Comparison of ENCODE assay signal across 9 mouse cellular contexts in genomic region chr6:72740596-72741421, GRCm38 (mm10). TPM values are rescaled to one million over a fixed set of nuclear protein-coding genes. Genes with fewer than 3 reads are reported as not detected.
A peak's percentile ranks its signal among the peaks of the same experiment; 100 is the strongest.
DNase-seq lines count a peak whose midpoint lies in the region; ATAC-seq lines count a peak whose summit lies in the region.
"Had no signal": no experiment of that assay in that cellular context is flagged by ENCODE, and none has a peak within 500 bp of the region (broad histone marks: within the 10 kb centered on the region; RNA-seq: fewer than 3 reads in every experiment).

No protein-coding gene starts in this region.

- H3K4me3 ChIP-seq in embryonic facial prominence, embryonic 11.5 days (ENCODE audit: low read depth, low read length) = no peak overlapping the region
- H3K4me3 ChIP-seq in embryonic facial prominence, embryonic 10.5 days = no peak overlapping the region
- H3K4me3 ChIP-seq in heart, embryonic 10.5 days = peak overlapping the region; percentile 27; the same call in 1 of the 2 replicates
- H3K4me3 ChIP-seq in kidney, embryonic 14.5 days (ENCODE audit: low read length) = no peak overlapping the region
- no peak overlapping the region for H3K4me3 ChIP-seq in midbrain, embryonic 14.5 days (replicated peaks; ENCODE audit: low read depth, low read length)

- H3K9ac ChIP-seq in embryonic facial prominence, embryonic 11.5 days (replicated peaks; ENCODE audit: low read length) = no peak overlapping the region
- H3K9ac ChIP-seq in kidney, embryonic 14.5 days (ENCODE audit: low read depth, low read length) = no peak overlapping the region
- no peak overlapping the region for H3K9ac ChIP-seq in midbrain, embryonic 14.5 days (replicated peaks; ENCODE audit: low read length)

- no peaks in the 10 kb centered on the region for H3K27me3 ChIP-seq in embryonic facial prominence, embryonic 11.5 days (ENCODE audit: control insufficient read depth, insufficient read depth, low read length)
- no peaks in the 10 kb centered on the region for H3K27me3 ChIP-seq in embryonic facial prominence, embryonic 10.5 days (replicated peaks; ENCODE audit: low read depth, poor library complexity, severe bottlenecking)
- no peaks in the 10 kb centered on the region for H3K27me3 ChIP-seq in heart, embryonic 10.5 days (ENCODE audit: insufficient read depth, poor library complexity, severe bottlenecking)
- H3K27me3 ChIP-seq in kidney, embryonic 14.5 days (ENCODE audit: control insufficient read depth, insufficient read depth, low read length) = no peaks in the 10 kb centered on the region
- no peaks in the 10 kb centered on the region for H3K27me3 ChIP-seq in midbrain, embryonic 14.5 days (ENCODE audit: control insufficient read depth, insufficient read depth, low read length)
- H3K27me3 ChIP-seq: CH12.LX had no signal

- no peaks in the 10 kb centered on the region for H3K9me3 ChIP-seq in embryonic facial prominence, embryonic 11.5 days (replicated peaks; ENCODE audit: control insufficient read depth, low read length)
- H3K9me3 ChIP-seq in embryonic facial prominence, embryonic 10.5 days = no peaks in the 10 kb centered on the region
- no peaks in the 10 kb centered on the region for H3K9me3 ChIP-seq in heart, embryonic 10.5 days
- no peaks in the 10 kb centered on the region for H3K9me3 ChIP-seq in kidney, embryonic 14.5 days (ENCODE audit: control insufficient read depth, low read length)
- H3K9me3 ChIP-seq in midbrain, embryonic 14.5 days (ENCODE audit: control insufficient read depth, low read length) = no peaks in the 10 kb centered on the region

- no peak overlapping the region for H3K27ac ChIP-seq in embryonic facial prominence, embryonic 11.5 days (replicated peaks; ENCODE audit: low read depth, low read length)
- H3K27ac ChIP-seq in embryonic facial prominence, embryonic 10.5 days (replicated peaks) = no peak overlapping the region; the same call in 1 of the 2 replicates
- H3K27ac ChIP-seq in heart, embryonic 10.5 days = peak overlapping the region; percentile 71
- H3K27ac ChIP-seq in kidney, embryonic 14.5 days (ENCODE audit: low read depth, low read length) = peak overlapping the region; percentile 47; the same call in 1 of the 2 replicates
- peak overlapping the region; percentile 45; the same call in 1 of the 2 replicates for H3K27ac ChIP-seq in midbrain, embryonic 14.5 days (replicated peaks; ENCODE audit: low read depth, low read length)

- peak; percentile 18; the same call in 1 of the 2 replicates for ATAC-seq in embryonic facial prominence, embryonic 11.5 days (replicated peaks; ENCODE audit: insufficient number of reproducible peaks, low FRiP score, low TSS enrichment, low read depth)
- peak; percentile 48 for ATAC-seq in kidney, embryonic 14.5 days (ENCODE audit: low FRiP score, low TSS enrichment)
- ATAC-seq in midbrain, embryonic 14.5 days (ENCODE audit: low FRiP score, low TSS enrichment) = peak; percentile 43; the same call in 1 of the 2 replicates

- no peak overlapping the region for H3K4me2 ChIP-seq in embryonic facial prominence, embryonic 11.5 days (ENCODE audit: low read depth, low read length)
- H3K4me2 ChIP-seq in kidney, embryonic 14.5 days (replicated peaks; ENCODE audit: low read depth, low read length) = peak overlapping the region; percentile 15; the same call in 1 of the 2 replicates
- peak overlapping the region; percentile 22; the same call in 1 of the 2 replicates for H3K4me2 ChIP-seq in midbrain, embryonic 14.5 days (ENCODE audit: low read length)

- no peaks in the 10 kb centered on the region; the same call in 1 of the 2 replicates for H3K4me1 ChIP-seq in embryonic facial prominence, embryonic 11.5 days (ENCODE audit: control insufficient read depth, insufficient read depth, low read length)
- H3K4me1 ChIP-seq in embryonic facial prominence, embryonic 10.5 days = peaks cover 62% of the 10 kb centered on the region
- peaks cover 45% of the 10 kb centered on the region for H3K4me1 ChIP-seq in heart, embryonic 10.5 days
- H3K4me1 ChIP-seq in kidney, embryonic 14.5 days (ENCODE audit: control insufficient read depth, insufficient read depth, low read length) = peaks cover 44% of the 10 kb centered on the region
- H3K4me1 ChIP-seq in midbrain, embryonic 14.5 days (ENCODE audit: control insufficient read depth, insufficient read depth, low read length) = no peaks in the 10 kb centered on the region

- no peak for DNase-seq in embryonic facial prominence, embryonic 11.5 days (ENCODE audit: low spot score)
- no peak for DNase-seq in embryonic facial prominence, embryonic 10.5 days (ENCODE audit: low spot score)
- peak; percentile 67 for DNase-seq in adipocyte (ENCODE audit: low spot score)
- no peak for DNase-seq in heart, embryonic 10.5 days (ENCODE audit: low spot score)
- DNase-seq in midbrain, embryonic 14.5 days = peak; percentile 51
- no peak for DNase-seq in thymus, postnatal 25 days
- no peak for DNase-seq in frontal cortex, adult 2 months (ENCODE audit: extremely low spot score in 1 of 2, low spot score in 1 of 2)

- no peaks in the 10 kb centered on the region for H3K36me3 ChIP-seq in embryonic facial prominence, embryonic 11.5 days (replicated peaks; ENCODE audit: control insufficient read depth, insufficient read depth, low read depth, low read length)
- peaks cover 50% of the 10 kb centered on the region for H3K36me3 ChIP-seq in embryonic facial prominence, embryonic 10.5 days (replicated peaks)
- H3K36me3 ChIP-seq in heart, embryonic 10.5 days = 0 out of 2 replicates have a peak, but pooled peaks cover 4% of the 10 kb centered on the region
- no peaks in the 10 kb centered on the region for H3K36me3 ChIP-seq in kidney, embryonic 14.5 days (ENCODE audit: control insufficient read depth, insufficient read depth, low read length)
- no peaks in the 10 kb centered on the region for H3K36me3 ChIP-seq in midbrain, embryonic 14.5 days (ENCODE audit: control insufficient read depth, insufficient read depth, low read length)

- 67% methylated on average over 20 of the region's 20 CpGs for WGBS in embryonic facial prominence, embryonic 11.5 days
- WGBS in embryonic facial prominence, embryonic 10.5 days = 79% methylated on average over 20 of the region's 20 CpGs
- WGBS in heart, embryonic 10.5 days = 39% methylated on average over 20 of the region's 20 CpGs
- 57% methylated on average over 20 of the region's 20 CpGs for WGBS in kidney, embryonic 14.5 days
- WGBS in midbrain, embryonic 14.5 days = 60% methylated on average over 20 of the region's 20 CpGs

RNA-seq across cellular contexts. Expression of gene Tcf7l1, which starts 48.2 kb away (rescaled TPM):
- polyA plus RNA-seq in embryonic facial prominence, embryonic 11.5 days (2014; fragmentation: Nextera tagmentation; extraction: Ambion mirVana) = 23.6 and 28.6 TPM in 2 replicates
- 34.8 and 37.1 TPM in 2 replicates for polyA plus RNA-seq in embryonic facial prominence, embryonic 10.5 days (2016; fragmentation: Nextera tagmentation; extraction: Ambion mirVana)
- polyA plus RNA-seq in heart, embryonic 10.5 days (2016; fragmentation: Nextera tagmentation; extraction: Ambion mirVana) = 14.7 and 25.9 TPM in 2 replicates
- 38.7 and 48.8 TPM in 2 replicates for polyA plus RNA-seq in kidney, embryonic 14.5 days (2014; fragmentation: Nextera tagmentation; extraction: Ambion mirVana)
- 4.1 and 7.8 TPM in 2 replicates for polyA plus RNA-seq in midbrain, embryonic 14.5 days (2014; fragmentation: Nextera tagmentation; extraction: Ambion mirVana)
- polyA plus RNA-seq in frontal cortex, adult 2 months (2012; rRNA removed) = 4.9 and 5.4 TPM in 2 replicates

Comparison
In these comparisons a context has a peak if more than half of its experiments do, and no peak if none do; other contexts are left out.
1. DNase-seq: peak in adipocyte (single experiment) and midbrain, embryonic 14.5 days (single experiment); none in embryonic facial prominence, embryonic 11.5 days (single experiment), embryonic facial prominence, embryonic 10.5 days (single experiment), heart, embryonic 10.5 days (single experiment), thymus, postnatal 25 days (single experiment) and frontal cortex, adult 2 months (0 of 2).
2. H3K27ac ChIP-seq: peak in heart, embryonic 10.5 days (single experiment), kidney, embryonic 14.5 days (single experiment) and midbrain, embryonic 14.5 days (single experiment); none in embryonic facial prominence, embryonic 11.5 days (single experiment) and embryonic facial prominence, embryonic 10.5 days (single experiment).
3. Peak in every context shown above with its lines, with median percentiles within 50 percentile points of each other: ATAC-seq.